Mouse (Mus musculus): ENCODE measurements around the gene Cd200.

Gene Cd200

DNA sequence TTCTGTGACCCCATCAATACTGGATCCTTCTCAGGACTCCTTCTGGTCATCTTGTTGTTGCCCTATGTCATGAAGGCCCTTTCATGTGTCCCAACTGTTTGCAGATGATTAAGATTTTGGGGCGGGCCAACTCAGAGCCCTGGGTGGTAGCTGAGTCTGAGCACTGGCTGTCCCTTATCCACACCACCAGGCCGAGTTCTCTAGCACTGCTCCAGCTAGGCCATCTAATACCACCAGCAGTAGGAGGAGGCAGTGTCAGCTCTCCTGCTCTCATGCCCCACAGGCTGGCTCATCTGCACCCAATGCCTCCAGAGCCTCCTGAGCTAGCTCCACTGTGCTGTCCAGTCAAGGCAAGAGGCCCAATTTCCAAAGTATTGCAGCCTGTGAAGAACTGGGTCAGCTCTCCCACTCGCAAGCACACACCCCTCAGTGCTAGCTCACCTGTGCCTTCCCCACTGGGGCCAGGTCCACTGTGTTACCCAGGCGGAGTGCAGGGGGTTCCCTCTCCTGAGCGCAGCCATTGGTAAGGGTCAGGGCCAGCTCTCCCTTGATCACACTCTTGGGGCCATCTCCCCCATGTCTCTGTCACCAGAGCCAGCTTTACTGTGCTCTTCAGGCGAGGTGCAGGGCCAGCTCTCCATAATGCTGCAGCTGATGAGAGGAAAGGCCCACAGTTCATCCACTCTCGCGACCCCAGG, 75.0 kb downstream of the Cd200 start:
- no peak for DNase-seq

GRCm38 (mm10) chr16:45332591-45332990, 76.3 kb downstream of the Cd200 start:
- no peak for DNase-seq
